Mouse (Mus musculus) right cerebral cortex, postnatal 4 days (tissue): ENCODE data around the gene Otor.

Source experiments
- DNase-seq: peaks from one replicate; pipeline ENCODE4 v3.0.0-alpha.2; 2022

The Otor gene

DNA sequence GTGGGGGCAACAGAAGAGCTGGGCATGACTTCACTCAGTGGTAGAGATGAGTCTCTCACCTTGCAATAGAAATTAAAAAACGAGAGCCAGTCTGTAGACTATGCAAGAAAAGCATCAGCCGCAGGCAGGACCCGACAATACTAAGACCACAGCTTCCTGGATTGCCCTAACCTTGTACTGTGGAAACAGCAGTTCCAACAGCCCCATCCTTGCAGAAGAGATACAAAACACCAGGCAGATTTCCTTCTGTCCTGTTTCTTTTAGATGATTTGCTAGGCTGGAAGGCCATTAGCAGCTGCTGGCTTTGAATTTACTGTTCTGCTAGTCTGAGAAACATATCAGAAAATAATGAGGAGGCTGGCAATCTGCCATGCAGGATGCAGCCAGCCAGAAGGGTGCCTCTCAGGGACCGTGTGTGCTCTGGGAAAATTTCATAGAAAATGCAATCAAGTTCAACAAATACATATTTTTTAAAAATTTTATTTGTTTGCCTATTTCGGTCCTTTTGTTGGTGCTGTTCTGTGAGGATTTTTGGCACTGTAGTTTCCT, 52.9 kb downstream of the Otor start:
- DNase-seq = peak; percentile 29
